Mouse (Mus musculus) stomach, postnatal 0 days (tissue): Measurements from ENCODE around the gene Armh1. TPM values are rescaled to one million over a fixed set of nuclear protein-coding genes. Genes with fewer than 3 reads are reported as not detected.

Experiments
- ATAC-seq: fragments of 200-750 bp; cut with Nextera tagmentation; 2 replicates; pipeline ENCODE4 v1.8.0; 2017; ENCODE audit not compliant: low FRiP score, low TSS enrichment
- DNase-seq: peaks from one replicate; pipeline ENCODE4 v3.0.0-alpha.2; 2016; ENCODE audit warnings: low spot score
- H3K27ac ChIP-seq: fragments of 300-500 bp; sonication (generic); replicated peaks from 2 replicates; pipeline ENCODE4 v1.5.1; 2014; ENCODE audit warnings: mild to moderate bottlenecking, control low read depth
- H3K27me3 ChIP-seq: fragments of 300-500 bp; sonication (generic); 2 replicates; pipeline ENCODE4 v1.6.1; 2014; ENCODE audit warnings: low read length; ENCODE audit not compliant: control insufficient read depth, insufficient read depth
- H3K36me3 ChIP-seq: fragments of 300-500 bp; sonication (generic); 2 replicates; pipeline ENCODE4 v1.6.1; 2014; ENCODE audit warnings: low read length, mixed read lengths; ENCODE audit not compliant: control insufficient read depth, insufficient read depth
- H3K4me1 ChIP-seq: fragments of 300-500 bp; sonication (generic); replicated peaks from 2 replicates; pipeline ENCODE4 v1.6.1; 2014; ENCODE audit warnings: antibody characterized with exemption; ENCODE audit not compliant: control insufficient read depth, insufficient read depth
- H3K4me2 ChIP-seq: fragments of 300-500 bp; sonication (generic); replicated peaks from 2 replicates; pipeline ENCODE4 v1.6.1; 2014; ENCODE audit warnings: low read depth, mild to moderate bottlenecking, control low read depth, moderate library complexity
- H3K4me3 ChIP-seq: fragments of 300-500 bp; sonication (generic); 2 replicates; pipeline ENCODE4 v1.5.1; 2014; ENCODE audit warnings: low read depth, low read length, control low read depth
- H3K9ac ChIP-seq: fragments of 300-500 bp; sonication (generic); 2 replicates; pipeline ENCODE4 v1.6.1; 2014; ENCODE audit warnings: mild to moderate bottlenecking, low read length, control low read depth, mixed read lengths
- H3K9me3 ChIP-seq: fragments of 300-500 bp; sonication (generic); 2 replicates; pipeline ENCODE4 v1.6.1; 2016; ENCODE audit warnings: low read length; ENCODE audit not compliant: control insufficient read depth
- CTCF ChIP-seq: IDR thresholded peaks from 2 replicates; pipeline ENCODE4 v1.5.1; 2016; ENCODE audit warnings: antibody characterized with exemption, low read depth, mild to moderate bottlenecking, moderate library complexity
- EP300 ChIP-seq: optimal IDR thresholded peaks from 2 replicates; pipeline ENCODE3; 2016; ENCODE audit warnings: antibody characterized with exemption
- WGBS: fragments of 180-500 bp; shearing (Covaris S2); extraction: QIAGEN DNeasy Blood & Tissue Kit; methylation state at CpG from one replicate; pipeline ENCODE4 v1.1.7; 2014; 5-methylcytosine and 5-hydroxymethylcytosine counted together
- polyA plus RNA-seq: library from polyadenylated mRNA; unstranded; fragments of >200 nt; fragmentation: Nextera tagmentation; extraction: Ambion mirVana; gene quantifications from 2 replicates; pipeline ENCODE4 v1.2.1, GENCODE M21; 2015

Armh1 gene
- polyA plus RNA-seq, 1 experiment from 2014 or later = 0.16 TPM

DNA sequence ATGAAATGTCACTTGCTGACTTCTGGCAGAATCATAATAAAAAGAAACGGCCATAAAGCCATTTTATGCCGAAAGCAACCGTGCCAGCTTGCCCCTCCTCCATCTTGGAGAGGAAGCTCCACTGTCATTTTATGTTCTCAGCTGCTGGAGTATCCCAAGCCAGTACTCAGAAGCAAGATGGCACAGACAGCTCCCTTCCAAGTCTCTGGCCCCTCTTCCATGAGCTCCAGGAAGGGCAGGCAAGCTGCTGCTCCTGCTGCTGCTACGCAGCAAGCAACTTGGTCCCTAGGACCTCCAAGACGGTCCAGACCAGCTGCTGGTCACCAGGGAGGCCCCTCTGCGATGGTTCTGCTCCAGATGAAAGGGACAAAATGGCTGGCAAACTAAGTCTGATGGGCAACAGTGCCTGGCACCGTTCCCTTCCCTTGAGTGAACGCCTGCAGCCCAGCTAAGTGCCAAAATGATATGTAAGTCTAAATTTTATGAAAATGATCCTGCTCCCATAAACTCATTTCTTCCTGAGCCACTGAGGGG lies 28.5 kb upstream of the Armh1 start:
- no peak overlapping the region for H3K27ac ChIP-seq
- no peak overlapping the region for H3K4me3 ChIP-seq
- 83% methylated on average over 8 of the region's 8 CpGs for WGBS
- H3K36me3 ChIP-seq = peaks cover 25% of the 10 kb centered on the region; the same call in 1 of the 2 replicates
- H3K4me1 ChIP-seq = no peaks in the 10 kb centered on the region; the same call in 1 of the 2 replicates
- H3K4me2 ChIP-seq = no peak overlapping the region
- no peak for DNase-seq
- H3K9me3 ChIP-seq = no peaks in the 10 kb centered on the region
- TF ChIP-seq CTCF (no peak), EP300 (no peak)
- no peak overlapping the region for H3K9ac ChIP-seq
- no peaks in the 10 kb centered on the region for H3K27me3 ChIP-seq
- no peak for ATAC-seq

DNA sequence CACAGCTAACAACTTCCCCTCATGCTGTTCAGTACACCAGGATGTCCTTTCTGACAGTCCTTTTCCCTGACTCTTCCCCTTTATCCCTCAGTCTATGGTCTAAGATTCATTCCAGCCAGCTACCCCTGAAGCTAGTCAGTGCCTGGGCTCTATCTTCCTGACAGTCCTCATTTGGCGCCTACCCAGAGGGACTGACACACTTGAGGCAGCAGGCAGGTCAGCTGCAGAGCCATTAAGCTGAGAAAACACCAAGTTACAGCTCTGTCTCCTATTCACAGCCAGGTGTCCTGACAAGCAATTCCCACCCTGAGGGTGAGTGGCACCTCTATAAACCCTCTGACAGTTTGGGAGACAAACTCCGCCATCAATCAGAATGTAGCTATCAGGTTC lies 27.3 kb upstream of the Armh1 start:
- WGBS = 59% methylated on average over 2 of the region's 2 CpGs
- TF ChIP-seq EP300 = no peak
- no peak for TF ChIP-seq CTCF

DNA sequence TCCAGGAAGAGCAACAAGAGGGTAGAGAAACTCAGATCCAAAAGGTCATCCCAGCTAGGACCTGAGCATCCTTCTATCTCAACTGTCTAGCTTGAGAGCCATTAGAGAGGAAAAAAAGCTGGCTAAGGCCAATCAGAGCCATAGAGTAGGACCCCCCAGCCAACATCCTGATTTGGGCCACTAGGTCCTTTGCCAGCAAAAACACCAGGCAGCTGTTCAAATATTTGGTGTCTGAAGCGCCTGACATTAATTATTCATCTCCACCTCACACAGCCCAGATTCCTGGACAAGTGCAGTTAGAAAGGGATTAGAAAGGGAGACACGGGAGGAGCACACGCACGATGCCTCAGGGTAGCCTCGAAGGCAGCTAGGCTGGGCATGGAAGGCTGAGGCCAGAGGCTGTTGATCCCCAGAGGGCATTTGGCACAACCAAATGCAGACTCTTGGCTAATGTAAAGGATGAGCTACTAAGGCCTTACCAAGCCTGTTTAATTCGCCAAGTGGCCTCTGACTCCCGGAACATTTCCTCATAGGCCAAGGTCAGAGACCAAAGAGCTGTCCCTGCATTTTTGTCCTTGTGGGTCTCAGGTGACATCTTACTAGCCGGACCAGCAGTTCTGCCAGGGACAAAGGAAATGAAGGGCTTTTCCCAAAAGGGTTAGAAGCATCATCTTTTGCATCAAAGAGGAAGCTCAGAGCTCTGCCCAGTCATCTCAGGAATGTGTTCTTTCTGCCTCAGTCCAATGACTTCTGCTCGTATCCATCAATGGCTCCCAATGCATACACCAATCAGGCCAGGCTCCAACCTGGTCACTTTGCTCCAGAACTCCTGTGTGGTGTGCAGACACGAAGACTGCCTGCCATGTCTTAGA lies 26.7 kb upstream of the Armh1 start:
- Histone ChIP-seq H3K27ac (no peak overlapping the region), H3K36me3 (peaks cover 19% of the 10 kb centered on the region), H3K4me1 (no peaks in the 10 kb centered on the region; the same call in 1 of the 2 replicates), H3K27me3 (no peaks in the 10 kb centered on the region), H3K4me2 (no peak overlapping the region), H3K9ac (no peak overlapping the region), H3K4me3 (no peak overlapping the region), H3K9me3 (no peaks in the 10 kb centered on the region)
- no peak for TF ChIP-seq CTCF
- 55% methylated on average over 10 of the region's 10 CpGs for WGBS
- no peak for DNase-seq
- ATAC-seq = no peak

More for the DNA sequence above, 27.3 kb upstream of the Armh1 start:
- DNase-seq (no peak), ATAC-seq (no peak)
- Histone ChIP-seq H3K27ac (no peak overlapping the region), H3K36me3 (peaks cover 21% of the 10 kb centered on the region), H3K9ac (no peak overlapping the region), H3K27me3 (no peaks in the 10 kb centered on the region), H3K4me3 (no peak overlapping the region), H3K4me2 (no peak overlapping the region), H3K9me3 (no peaks in the 10 kb centered on the region), H3K4me1 (no peaks in the 10 kb centered on the region; the same call in 1 of the 2 replicates)

DNA sequence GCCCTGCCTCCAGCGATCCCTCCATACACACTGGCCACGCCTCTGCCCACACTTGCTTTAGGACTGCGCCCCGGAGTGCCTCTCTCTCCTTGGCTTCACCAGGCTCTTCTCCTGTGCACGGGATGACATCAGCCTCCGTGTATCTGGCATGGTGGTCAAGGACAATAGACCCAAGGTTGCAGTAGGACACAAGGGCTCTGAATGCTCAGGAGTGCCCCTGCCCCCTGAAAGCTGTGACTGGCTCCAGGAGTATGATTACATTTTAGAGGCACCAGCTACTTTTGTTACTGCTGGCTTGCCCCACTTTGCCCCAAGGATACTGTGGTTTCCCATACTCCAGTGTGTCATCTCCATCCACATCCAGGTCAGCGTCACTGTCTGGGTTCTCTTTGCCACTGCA lies 25.8 kb upstream of the Armh1 start:
- H3K9me3 ChIP-seq = no peaks in the 10 kb centered on the region
- no peak overlapping the region for H3K27ac ChIP-seq
- H3K27me3 ChIP-seq = no peaks in the 10 kb centered on the region
- TF ChIP-seq CTCF = no peak
- TF ChIP-seq EP300 = no peak
- WGBS = 77% methylated on average over 6 of the region's 7 CpGs
- no peaks in the 10 kb centered on the region; the same call in 1 of the 2 replicates for H3K4me1 ChIP-seq
- DNase-seq = no peak
- no peak overlapping the region for H3K4me2 ChIP-seq
- H3K4me3 ChIP-seq = no peak overlapping the region
- ATAC-seq = no peak
- no peak overlapping the region for H3K9ac ChIP-seq
- peaks cover 26% of the 10 kb centered on the region for H3K36me3 ChIP-seq

DNA sequence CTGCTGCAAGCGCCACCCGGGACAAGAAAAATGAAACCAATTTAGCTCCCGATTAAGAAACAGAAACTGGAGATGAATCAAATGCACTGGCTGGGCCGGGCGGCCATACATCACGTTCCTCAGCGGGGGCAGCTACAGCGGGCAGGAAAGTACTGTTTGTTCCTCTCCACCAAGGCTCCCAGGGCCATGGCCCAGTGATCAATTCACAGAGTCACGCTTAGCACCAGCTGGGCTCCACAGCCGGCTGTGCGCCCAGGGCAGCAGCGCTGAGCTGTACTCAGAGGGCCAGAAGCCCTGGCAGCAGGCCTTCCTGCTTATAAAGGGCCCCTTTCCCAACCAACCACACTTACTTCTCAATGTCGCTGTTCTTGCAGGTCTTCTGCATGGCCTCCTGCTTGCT lies 25.1 kb upstream of the Armh1 start:
- Histone ChIP-seq H3K36me3 (peaks cover 28% of the 10 kb centered on the region), H3K27me3 (no peaks in the 10 kb centered on the region), H3K4me1 (no peaks in the 10 kb centered on the region; the same call in 1 of the 2 replicates), H3K9me3 (no peaks in the 10 kb centered on the region), H3K9ac (no peak overlapping the region), H3K4me2 (no peak overlapping the region), H3K27ac (peak overlapping the region; percentile 40; the same call in 1 of the 2 replicates), H3K4me3 (no peak overlapping the region)
- TF ChIP-seq CTCF (no peak), EP300 (no peak)
- no peak for DNase-seq
- ATAC-seq = no peak
- 58% methylated on average over 13 of the region's 13 CpGs for WGBS

DNA sequence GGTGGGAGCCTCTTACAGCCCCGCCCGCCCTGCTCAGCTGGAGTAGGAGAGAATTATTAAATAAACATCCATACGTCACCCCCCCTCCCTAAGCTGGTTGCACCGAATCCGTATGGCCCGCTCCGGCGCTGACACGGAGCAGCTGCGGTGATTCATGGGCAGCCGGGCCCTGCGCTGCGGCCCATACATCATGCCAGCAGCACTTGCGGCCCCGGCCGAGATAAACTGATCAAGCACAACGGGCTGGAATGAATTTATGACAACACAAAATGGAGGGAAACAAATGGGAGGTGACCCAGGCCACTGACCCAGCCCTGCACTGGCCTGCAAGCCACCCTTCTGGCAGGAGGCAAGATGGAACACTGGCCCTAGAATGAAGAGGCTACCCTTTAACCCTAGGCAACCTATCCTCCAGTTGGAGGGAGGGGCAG lies 24.4 kb upstream of the Armh1 start:
- ATAC-seq = peak; percentile 41; the same call in 1 of the 2 replicates
- no peak overlapping the region; the same call in 1 of the 2 replicates for H3K4me2 ChIP-seq
- WGBS = 36% methylated on average over 17 of the region's 17 CpGs

More for the DNA sequence above, 24.4 kb upstream of the Armh1 start:
- H3K27me3 ChIP-seq = no peaks in the 10 kb centered on the region
- no peaks in the 10 kb centered on the region for H3K9me3 ChIP-seq
- TF ChIP-seq EP300 (no peak), CTCF (no peak)
- no peak overlapping the region for H3K4me3 ChIP-seq
- peak overlapping the region; percentile 18; the same call in 1 of the 2 replicates for H3K27ac ChIP-seq
- DNase-seq = peak; percentile 28
- H3K36me3 ChIP-seq = peaks cover 30% of the 10 kb centered on the region
- peak overlapping the region; percentile 41 for H3K9ac ChIP-seq
- H3K4me1 ChIP-seq = no peaks in the 10 kb centered on the region; the same call in 1 of the 2 replicates
